Mouse (Mus musculus) heart, embryonic 15.5 days (tissue): ENCODE data around the gene Serinc5. TPM values are rescaled to one million over a fixed set of nuclear protein-coding genes. Genes with fewer than 3 reads are reported as not detected.

Source experiments
- ATAC-seq: fragments of 200-750 bp; cut with Nextera tagmentation; replicated peaks from 2 replicates; pipeline ENCODE4 v1.8.0; 2017; ENCODE audit warnings: low read depth, moderate TSS enrichment; ENCODE audit not compliant: insufficient number of reproducible peaks, insufficient read depth, low FRiP score
- H3K27ac ChIP-seq: fragments of 300-500 bp; sonication (generic); 2 replicates; pipeline ENCODE4 v1.5.1; 2015; ENCODE audit warnings: mild to moderate bottlenecking, inconsistent platforms
- H3K27me3 ChIP-seq: fragments of 300-500 bp; sonication (generic); 2 replicates; pipeline ENCODE4 v1.6.1; 2015; ENCODE audit warnings: inconsistent platforms
- H3K36me3 ChIP-seq: fragments of 300-500 bp; sonication (generic); 2 replicates; pipeline ENCODE4 v1.6.1; 2015; ENCODE audit warnings: mild to moderate bottlenecking, inconsistent platforms
- H3K4me1 ChIP-seq: fragments of 300-500 bp; sonication (generic); replicated peaks from 2 replicates; pipeline ENCODE4 v1.6.1; 2015; ENCODE audit warnings: inconsistent platforms
- H3K4me2 ChIP-seq: fragments of 300-500 bp; sonication (generic); 2 replicates; pipeline ENCODE4 v1.6.1; 2015; ENCODE audit warnings: inconsistent platforms, mild to moderate bottlenecking, moderate library complexity
- H3K4me3 ChIP-seq: fragments of 300-500 bp; sonication (generic); 2 replicates; pipeline ENCODE4 v1.5.1; 2015; ENCODE audit warnings: mild to moderate bottlenecking, inconsistent platforms
- H3K9ac ChIP-seq: fragments of 300-500 bp; sonication (generic); 2 replicates; pipeline ENCODE4 v1.6.1; 2015; ENCODE audit warnings: mild to moderate bottlenecking, inconsistent platforms
- H3K9me3 ChIP-seq: fragments of 300-500 bp; sonication (generic); replicated peaks from 2 replicates; pipeline ENCODE4 v1.6.1; 2016; ENCODE audit warnings: inconsistent platforms
- WGBS: fragments of 180-500 bp; shearing (Covaris S2); methylation state at CpG from one replicate; pipeline ENCODE4 v1.1.7; 2015; ENCODE audit warnings: mixed read lengths; 5-methylcytosine and 5-hydroxymethylcytosine counted together
- polyA plus RNA-seq: library from polyadenylated mRNA; unstranded; fragments of >200 nt; fragmentation: Nextera tagmentation; extraction: Ambion mirVana; gene quantifications from 2 replicates; pipeline ENCODE4 v1.2.1, GENCODE M21; 2015

Gene Serinc5
- polyA plus RNA-seq, 1 experiment from 2014 or later = 9.6 TPM

- Histone ChIP-seq H3K4me2 (no peak overlapping the region), H3K27ac (no peak overlapping the region), H3K4me1 (no peaks in the 10 kb centered on the region), H3K9ac (no peak overlapping the region), H3K36me3 (no peaks in the 10 kb centered on the region), H3K4me3 (no peak overlapping the region), H3K9me3 (no peaks in the 10 kb centered on the region), H3K27me3 (no peaks in the 10 kb centered on the region)
- no peak for ATAC-seq
- WGBS = 71% methylated on average over 6 of the region's 6 CpGs
Measured at GRCm38 (mm10) chr13:92644753-92645152, 33.9 kb downstream of the Serinc5 start.

GRCm38 (mm10) chr13:92647695-92648094 lies 36.8 kb downstream of the Serinc5 start:
- Histone ChIP-seq H3K27ac (no peak overlapping the region), H3K4me1 (peaks cover 16% of the 10 kb centered on the region), H3K4me2 (no peak overlapping the region), H3K4me3 (no peak overlapping the region), H3K9ac (no peak overlapping the region), H3K9me3 (no peaks in the 10 kb centered on the region), H3K27me3 (no peaks in the 10 kb centered on the region), H3K36me3 (no peaks in the 10 kb centered on the region)
- 56% methylated on average over 2 of the region's 2 CpGs for WGBS
- ATAC-seq = no peak

- Histone ChIP-seq H3K4me2 (no peak overlapping the region), H3K9ac (no peak overlapping the region), H3K36me3 (no peaks in the 10 kb centered on the region), H3K4me1 (peaks cover 23% of the 10 kb centered on the region), H3K4me3 (no peak overlapping the region), H3K27me3 (no peaks in the 10 kb centered on the region), H3K9me3 (no peaks in the 10 kb centered on the region), H3K27ac (no peak overlapping the region)
- 73% methylated on average over 10 of the region's 10 CpGs for WGBS
- ATAC-seq = no peak
Measured at GRCm38 (mm10) chr13:92649111-92649510, 38.2 kb downstream of the Serinc5 start.

- no peaks in the 10 kb centered on the region for H3K36me3 ChIP-seq
- H3K4me3 ChIP-seq = no peak overlapping the region
- peak overlapping the region; percentile 2 for H3K27ac ChIP-seq
- peaks cover 23% of the 10 kb centered on the region for H3K4me1 ChIP-seq
- no peaks in the 10 kb centered on the region for H3K9me3 ChIP-seq
- 44% methylated on average over 2 of the region's 2 CpGs for WGBS
- no peaks in the 10 kb centered on the region for H3K27me3 ChIP-seq
- H3K4me2 ChIP-seq = no peak overlapping the region
- no peak overlapping the region for H3K9ac ChIP-seq
- no peak for ATAC-seq
Measured at GRCm38 (mm10) chr13:92650956-92651355, 40.1 kb downstream of the Serinc5 start.

- Histone ChIP-seq H3K4me3 (no peak overlapping the region), H3K9ac (no peak overlapping the region), H3K27ac (peak overlapping the region; percentile 46; the same call in 1 of the 2 replicates), H3K36me3 (no peaks in the 10 kb centered on the region), H3K27me3 (no peaks in the 10 kb centered on the region), H3K4me2 (no peak overlapping the region), H3K9me3 (no peaks in the 10 kb centered on the region), H3K4me1 (peaks cover 33% of the 10 kb centered on the region)
- ATAC-seq = no peak
- 68% methylated on average over 2 of the region's 2 CpGs for WGBS
Measured at GRCm38 (mm10) chr13:92652498-92652897, 41.6 kb downstream of the Serinc5 start.

- Histone ChIP-seq H3K27ac (peak overlapping the region; percentile 46), H3K9ac (no peak overlapping the region), H3K9me3 (no peaks in the 10 kb centered on the region), H3K36me3 (no peaks in the 10 kb centered on the region), H3K4me3 (no peak overlapping the region), H3K4me1 (peaks cover 33% of the 10 kb centered on the region), H3K4me2 (0 out of 2 replicates have a peak overlapping the region, but pooled peaks have one; percentile 21), H3K27me3 (no peaks in the 10 kb centered on the region)
- 12% methylated on average over 5 of the region's 5 CpGs for WGBS
- peak; percentile 58 for ATAC-seq
Measured at GRCm38 (mm10) chr13:92653283-92653682, 42.4 kb downstream of the Serinc5 start.

- Histone ChIP-seq H3K4me3 (no peak overlapping the region), H3K27me3 (no peaks in the 10 kb centered on the region), H3K9ac (no peak overlapping the region), H3K9me3 (no peaks in the 10 kb centered on the region), H3K36me3 (no peaks in the 10 kb centered on the region), H3K4me1 (peaks cover 21% of the 10 kb centered on the region), H3K4me2 (no peak overlapping the region), H3K27ac (peak overlapping the region; percentile 34; the same call in 1 of the 2 replicates)
- ATAC-seq = no peak
- WGBS = 52% methylated on average over 4 of the region's 4 CpGs
Measured at GRCm38 (mm10) chr13:92656815-92657513, 46.1 kb downstream of the Serinc5 start.

- Histone ChIP-seq H3K9me3 (no peaks in the 10 kb centered on the region), H3K9ac (no peak overlapping the region), H3K4me2 (no peak overlapping the region), H3K27ac (no peak overlapping the region), H3K27me3 (no peaks in the 10 kb centered on the region), H3K4me3 (no peak overlapping the region), H3K4me1 (peaks cover 10% of the 10 kb centered on the region), H3K36me3 (no peaks in the 10 kb centered on the region)
- no peak for ATAC-seq
- 79% methylated on average over 3 of the region's 3 CpGs for WGBS
Measured at GRCm38 (mm10) chr13:92659611-92660010, 48.7 kb downstream of the Serinc5 start.

- H3K4me2 ChIP-seq = no peak overlapping the region
- peaks cover 3% of the 10 kb centered on the region; the same call in 1 of the 2 replicates for H3K4me1 ChIP-seq
- 68% methylated on average over 8 of the region's 8 CpGs for WGBS
- H3K4me3 ChIP-seq = no peak overlapping the region
- ATAC-seq = peak; percentile 50
- H3K9ac ChIP-seq = no peak overlapping the region
- H3K36me3 ChIP-seq = no peaks in the 10 kb centered on the region
- peak overlapping the region; percentile 6; the same call in 1 of the 2 replicates for H3K27ac ChIP-seq
- H3K27me3 ChIP-seq = no peaks in the 10 kb centered on the region
- no peaks in the 10 kb centered on the region for H3K9me3 ChIP-seq
Measured at GRCm38 (mm10) chr13:92662555-92663286, 51.8 kb downstream of the Serinc5 start.

- no peak overlapping the region for H3K4me2 ChIP-seq
- H3K9ac ChIP-seq = no peak overlapping the region
- H3K4me3 ChIP-seq = no peak overlapping the region
- ATAC-seq = no peak
- WGBS = 62% methylated on average over 4 of the region's 4 CpGs
- H3K4me1 ChIP-seq = peaks cover 3% of the 10 kb centered on the region; the same call in 1 of the 2 replicates
- no peak overlapping the region for H3K27ac ChIP-seq
- H3K27me3 ChIP-seq = no peaks in the 10 kb centered on the region
- no peaks in the 10 kb centered on the region for H3K9me3 ChIP-seq
- H3K36me3 ChIP-seq = no peaks in the 10 kb centered on the region
Measured at GRCm38 (mm10) chr13:92665008-92665407, 54.1 kb downstream of the Serinc5 start.

- H3K27me3 ChIP-seq = no peaks in the 10 kb centered on the region
- peaks cover 3% of the 10 kb centered on the region; the same call in 1 of the 2 replicates for H3K4me1 ChIP-seq
Measured at GRCm38 (mm10) chr13:92668214-92668985, 57.5 kb downstream of the Serinc5 start.

More at GRCm38 (mm10) chr13:92668214-92668985, 57.5 kb downstream of the Serinc5 start:
- Histone ChIP-seq H3K4me2 (no peak overlapping the region), H3K27ac (no peak overlapping the region), H3K4me3 (no peak overlapping the region), H3K9me3 (no peaks in the 10 kb centered on the region), H3K36me3 (no peaks in the 10 kb centered on the region), H3K9ac (no peak overlapping the region)
- WGBS = 88% methylated on average over 6 of the region's 6 CpGs
- no peak for ATAC-seq
